Mouse (Mus musculus) heart, embryonic 12.5 days (tissue): Measurements from ENCODE around the gene Acsl4. TPM values are rescaled to one million over a fixed set of nuclear protein-coding genes. Genes with fewer than 3 reads are reported as not detected.

Experiments
- ATAC-seq: fragments of 200-750 bp; cut with Nextera tagmentation; 2 replicates; pipeline ENCODE4 v1.8.0; 2017; ENCODE audit warnings: moderate TSS enrichment, moderate library complexity; ENCODE audit not compliant: insufficient number of reproducible peaks, low FRiP score
- H3K27ac ChIP-seq: fragments of 300-500 bp; sonication (generic); 2 replicates; pipeline ENCODE4 v1.5.1; 2016; ENCODE audit warnings: mild to moderate bottlenecking, moderate library complexity; ENCODE audit not compliant: poor library complexity, severe bottlenecking
- H3K27me3 ChIP-seq: fragments of 300-500 bp; sonication (generic); replicated peaks from 2 replicates; pipeline ENCODE4 v1.6.1; 2016; ENCODE audit warnings: mild to moderate bottlenecking, moderate library complexity
- H3K36me3 ChIP-seq: fragments of 300-500 bp; sonication (generic); 2 replicates; pipeline ENCODE4 v1.6.1; 2016; ENCODE audit warnings: mild to moderate bottlenecking, moderate library complexity
- H3K4me1 ChIP-seq: fragments of 300-500 bp; sonication (generic); replicated peaks from 2 replicates; pipeline ENCODE4 v1.6.1; 2016; ENCODE audit warnings: mild to moderate bottlenecking
- H3K4me2 ChIP-seq: fragments of 300-500 bp; sonication (generic); 2 replicates; pipeline ENCODE4 v1.6.1; 2016; ENCODE audit warnings: mild to moderate bottlenecking, moderate library complexity
- H3K4me3 ChIP-seq: fragments of 300-500 bp; sonication (generic); 2 replicates; pipeline ENCODE4 v1.5.1; 2016; ENCODE audit warnings: mild to moderate bottlenecking
- H3K9ac ChIP-seq: fragments of 300-500 bp; sonication (generic); 2 replicates; pipeline ENCODE4 v1.6.1; 2016; ENCODE audit warnings: mild to moderate bottlenecking, moderate library complexity
- H3K9me3 ChIP-seq: fragments of 300-500 bp; sonication (generic); replicated peaks from 2 replicates; pipeline ENCODE4 v1.6.1; 2016; ENCODE audit warnings: mild to moderate bottlenecking, moderate library complexity
- WGBS: fragments of 180-500 bp; shearing (Covaris S2); methylation state at CpG from one replicate; pipeline ENCODE4 v1.1.7; 2016; 5-methylcytosine and 5-hydroxymethylcytosine counted together
- polyA plus RNA-seq: library from polyadenylated mRNA; unstranded; fragments of >200 nt; fragmentation: Nextera tagmentation; extraction: Ambion mirVana; gene quantifications from 2 replicates; pipeline ENCODE4 v1.2.1, GENCODE M21; 2016

Gene Acsl4
- polyA plus RNA-seq = 22.5 and 23.0 TPM in 2 replicates

DNA sequence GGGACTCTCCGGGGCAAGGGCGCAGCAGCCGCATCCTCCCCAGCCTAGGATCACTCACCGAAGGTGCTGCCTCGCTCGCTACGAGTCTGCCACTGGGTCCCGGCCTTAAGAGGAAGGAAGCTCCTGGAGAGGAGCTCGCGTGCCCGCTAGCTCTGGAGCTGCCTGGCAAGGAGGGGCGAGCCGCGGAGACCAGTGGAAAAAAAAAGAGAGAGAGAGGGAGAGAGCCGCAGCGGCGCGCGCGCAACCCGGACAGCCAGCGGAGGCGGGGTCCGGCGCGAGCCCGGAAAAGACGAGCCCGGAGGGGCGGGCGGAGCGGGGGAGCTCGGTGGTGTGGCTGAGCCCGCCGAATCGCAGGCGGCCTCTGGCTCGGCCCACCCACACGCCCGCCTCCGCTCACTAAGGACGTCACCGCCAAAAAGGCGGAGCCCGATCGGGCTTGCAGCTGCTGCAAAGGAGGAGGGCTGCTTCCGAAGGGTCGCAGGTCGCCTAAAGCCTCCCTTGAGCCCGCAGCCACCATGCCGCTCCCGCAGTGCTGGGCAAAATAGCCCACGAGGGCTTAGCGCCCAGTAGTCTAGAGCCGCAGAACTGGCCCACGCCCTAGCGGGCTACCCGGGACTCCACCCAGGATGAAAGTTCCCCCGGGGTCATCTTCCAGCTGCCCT is at the start of gene Acsl4:
Acsl4 (minus strand) TSS at position 289 of the 662 bp plus-strand sequence.
- Histone ChIP-seq H3K36me3 (no peaks in the 10 kb centered on the region), H3K9ac (peak within 1 kb of the TSS; percentile 90), H3K9me3 (no peaks in the 10 kb centered on the region), H3K4me3 (peak within 1 kb of the TSS; percentile 75), H3K27me3 (peaks cover 7% of the 10 kb centered on the region), H3K27ac (peak within 1 kb of the TSS; percentile 88), H3K4me1 (no peaks in the 10 kb centered on the region), H3K4me2 (peak within 1 kb of the TSS; percentile 66)
- WGBS = 8% methylated on average over 59 of the region's 59 CpGs
- ATAC-seq = peak; percentile 98

DNA sequence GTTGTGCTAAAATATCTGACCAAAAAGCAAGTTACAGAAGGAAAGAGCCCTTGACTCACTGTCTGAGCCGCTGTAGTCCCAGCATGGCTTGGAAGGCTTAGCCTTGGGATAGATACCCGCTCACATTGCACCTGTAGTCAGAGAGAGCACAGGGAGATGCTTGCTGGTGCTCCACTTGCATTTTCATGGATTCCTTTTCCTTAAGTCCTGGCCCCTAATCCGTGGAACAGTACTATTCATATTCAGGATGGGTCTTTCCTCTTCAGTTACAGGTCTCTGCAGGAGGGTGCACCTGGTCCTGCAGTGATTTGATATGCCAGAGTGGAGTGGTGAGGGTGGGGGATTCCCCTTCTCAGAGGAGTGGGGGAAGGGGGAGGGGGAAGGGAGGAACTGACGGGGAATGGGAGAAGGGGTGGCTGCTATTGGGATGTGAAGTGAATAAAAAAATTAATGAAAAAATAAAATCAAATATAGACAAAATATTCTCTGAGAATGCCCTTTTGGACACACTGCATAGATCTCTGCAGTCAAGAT is 47.7 kb upstream of the Acsl4 start:
- WGBS = 45% methylated on average over 4 of the region's 4 CpGs
- Histone ChIP-seq H3K36me3 (no peaks in the 10 kb centered on the region), H3K9me3 (no peaks in the 10 kb centered on the region), H3K4me2 (no peak overlapping the region), H3K27ac (no peak overlapping the region), H3K9ac (no peak overlapping the region), H3K4me3 (no peak overlapping the region), H3K4me1 (no peaks in the 10 kb centered on the region), H3K27me3 (no peaks in the 10 kb centered on the region)
- ATAC-seq = no peak

DNA sequence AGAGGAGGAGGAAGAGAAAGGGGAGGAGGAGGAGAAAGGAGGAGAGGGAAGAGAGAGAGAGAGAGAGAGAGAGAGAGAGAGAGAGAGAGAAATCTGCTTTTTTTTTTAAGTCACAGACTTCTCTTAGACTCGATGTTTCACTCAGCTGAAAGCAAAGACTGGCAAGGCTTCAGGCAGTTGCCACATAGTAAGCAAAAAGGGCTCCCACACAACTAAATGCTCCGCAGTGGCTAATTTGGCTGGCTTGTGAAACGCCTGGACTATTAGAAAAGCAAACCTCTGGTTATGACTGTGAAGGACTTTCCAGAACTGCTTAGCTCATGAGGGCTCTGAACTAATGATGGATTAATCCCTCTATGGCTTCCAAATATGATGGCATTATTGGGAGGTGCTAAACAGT is 42.5 kb upstream of the Acsl4 start:
- Histone ChIP-seq H3K9me3 (no peaks in the 10 kb centered on the region), H3K4me3 (no peak overlapping the region), H3K27ac (no peak overlapping the region), H3K36me3 (no peaks in the 10 kb centered on the region), H3K27me3 (no peaks in the 10 kb centered on the region), H3K4me2 (no peak overlapping the region), H3K4me1 (no peaks in the 10 kb centered on the region), H3K9ac (no peak overlapping the region)
- 59% methylated on average over 3 of the region's 3 CpGs for WGBS
- no peak for ATAC-seq

DNA sequence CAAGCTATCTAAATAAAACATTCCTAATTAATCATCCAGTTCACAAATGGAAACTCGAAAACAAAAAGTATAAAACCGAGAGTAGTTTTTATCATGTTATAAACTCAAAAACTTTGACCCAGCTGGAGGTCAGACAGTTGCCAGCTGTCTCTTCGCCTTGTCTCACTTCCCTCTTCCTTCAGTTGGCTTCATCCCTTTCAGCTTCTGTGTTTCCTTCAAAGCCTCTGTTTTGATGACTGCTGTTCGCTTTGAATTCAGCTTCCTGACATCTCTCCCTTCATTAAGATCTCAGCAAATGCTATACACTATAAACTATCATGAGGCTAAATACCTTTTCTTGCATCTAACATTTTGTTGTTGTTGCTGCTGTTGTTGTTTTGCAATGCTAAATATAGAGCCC is 36.8 kb upstream of the Acsl4 start:
- ATAC-seq = no peak
- Histone ChIP-seq H3K4me1 (no peaks in the 10 kb centered on the region), H3K36me3 (no peaks in the 10 kb centered on the region), H3K27ac (no peak overlapping the region), H3K9ac (no peak overlapping the region), H3K4me2 (no peak overlapping the region), H3K27me3 (no peaks in the 10 kb centered on the region), H3K9me3 (no peaks in the 10 kb centered on the region), H3K4me3 (no peak overlapping the region)
- 53% methylated on average over 4 of the region's 4 CpGs for WGBS

DNA sequence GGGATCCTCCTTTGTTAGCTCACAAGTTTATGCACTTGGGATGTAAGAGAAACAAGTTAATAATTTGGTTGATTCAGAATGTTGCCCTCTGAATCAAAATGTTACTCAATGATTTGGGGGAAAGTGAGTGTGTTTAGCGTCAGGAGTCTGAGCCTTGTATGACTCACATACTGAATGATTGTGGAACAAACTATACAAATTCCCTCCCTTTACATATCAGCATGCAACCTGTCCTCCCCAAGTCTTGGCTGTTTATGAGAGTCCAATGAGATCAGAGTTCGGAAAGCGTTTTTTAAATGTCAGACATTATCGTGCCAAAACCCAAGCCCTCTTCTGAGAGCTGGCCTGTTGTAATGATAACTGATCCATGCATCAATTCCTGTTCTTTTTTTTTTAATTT is 36.3 kb upstream of the Acsl4 start:
- no peak overlapping the region for H3K4me2 ChIP-seq
- no peak overlapping the region for H3K4me3 ChIP-seq
- H3K36me3 ChIP-seq = no peaks in the 10 kb centered on the region
- H3K27me3 ChIP-seq = no peaks in the 10 kb centered on the region
- no peaks in the 10 kb centered on the region for H3K4me1 ChIP-seq
- no peak for ATAC-seq
- no peak overlapping the region for H3K27ac ChIP-seq
- 68% methylated on average over 4 of the region's 4 CpGs for WGBS
- no peaks in the 10 kb centered on the region for H3K9me3 ChIP-seq
- H3K9ac ChIP-seq = no peak overlapping the region

DNA sequence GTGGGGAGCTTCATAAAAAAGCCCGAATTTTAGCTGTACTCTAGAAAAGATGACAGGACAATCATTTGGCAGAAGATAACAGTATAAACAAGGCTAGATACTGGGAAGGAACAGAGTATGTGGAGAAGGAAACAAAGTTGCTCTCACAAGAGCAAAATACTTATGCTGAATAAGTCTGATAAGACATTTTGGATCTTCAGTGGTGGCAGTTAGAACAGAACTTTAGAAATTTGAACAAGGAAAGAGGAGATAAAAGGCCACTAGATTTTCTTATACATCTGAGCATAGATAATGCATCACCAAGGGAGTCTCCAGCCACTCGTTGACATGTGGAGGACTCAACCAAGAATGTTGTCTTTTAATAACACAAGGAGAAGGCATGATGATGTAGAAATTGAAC is 23.5 kb upstream of the Acsl4 start:
- Histone ChIP-seq H3K9ac (no peak overlapping the region), H3K27me3 (no peaks in the 10 kb centered on the region), H3K4me2 (no peak overlapping the region), H3K36me3 (no peaks in the 10 kb centered on the region), H3K9me3 (no peaks in the 10 kb centered on the region), H3K4me1 (no peaks in the 10 kb centered on the region), H3K27ac (no peak overlapping the region), H3K4me3 (no peak overlapping the region)
- 57% methylated on average over 2 of the region's 2 CpGs for WGBS
- ATAC-seq = no peak

DNA sequence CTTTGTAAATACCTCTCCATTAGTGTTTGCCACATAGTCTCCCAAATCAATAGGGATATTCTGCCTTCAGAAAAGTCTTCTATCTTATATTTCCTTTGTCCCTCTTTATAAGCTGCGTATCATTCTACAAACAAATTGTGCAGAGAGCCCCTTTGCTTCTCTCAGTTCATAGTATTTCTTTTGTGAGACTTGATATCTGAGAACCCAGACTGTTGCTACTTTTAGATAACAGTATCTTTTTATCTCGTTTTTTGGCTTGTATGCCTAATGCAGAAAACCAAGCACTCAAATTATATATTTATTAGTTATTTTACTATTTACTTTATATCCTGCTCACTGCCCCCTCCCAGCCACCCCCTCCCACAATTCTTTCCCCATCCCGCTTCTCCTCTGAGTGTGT is 19.7 kb upstream of the Acsl4 start:
- WGBS = 63% methylated on average over 3 of the region's 3 CpGs
- Histone ChIP-seq H3K4me2 (no peak overlapping the region), H3K27ac (no peak overlapping the region), H3K9me3 (no peaks in the 10 kb centered on the region), H3K36me3 (no peaks in the 10 kb centered on the region), H3K4me1 (no peaks in the 10 kb centered on the region), H3K27me3 (no peaks in the 10 kb centered on the region), H3K4me3 (no peak overlapping the region), H3K9ac (no peak overlapping the region)
- no peak for ATAC-seq

DNA sequence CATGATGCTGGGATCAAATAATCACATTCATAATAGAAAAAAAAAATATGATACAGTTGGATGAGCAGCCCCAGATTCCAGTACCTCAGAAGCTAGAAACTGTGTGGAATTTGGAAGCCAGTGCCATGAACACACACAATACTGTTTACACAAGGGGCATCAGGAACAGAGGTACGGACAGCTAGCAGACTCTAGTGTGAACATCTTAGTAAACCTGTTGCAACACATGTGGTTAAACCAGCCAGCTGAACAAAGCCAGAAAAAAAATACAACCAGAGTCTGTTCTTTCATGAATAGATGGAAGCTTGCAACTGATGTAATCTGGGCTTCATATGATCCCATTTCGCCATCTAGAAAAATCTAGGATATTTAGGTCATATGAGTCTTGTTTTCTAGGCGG is 19.0 kb upstream of the Acsl4 start:
- Histone ChIP-seq H3K27me3 (no peaks in the 10 kb centered on the region), H3K36me3 (no peaks in the 10 kb centered on the region), H3K4me1 (no peaks in the 10 kb centered on the region), H3K4me2 (no peak overlapping the region), H3K27ac (no peak overlapping the region), H3K4me3 (no peak overlapping the region), H3K9me3 (no peaks in the 10 kb centered on the region), H3K9ac (no peak overlapping the region)
- no peak for ATAC-seq
- WGBS = 80% methylated on average over 3 of the region's 3 CpGs

DNA sequence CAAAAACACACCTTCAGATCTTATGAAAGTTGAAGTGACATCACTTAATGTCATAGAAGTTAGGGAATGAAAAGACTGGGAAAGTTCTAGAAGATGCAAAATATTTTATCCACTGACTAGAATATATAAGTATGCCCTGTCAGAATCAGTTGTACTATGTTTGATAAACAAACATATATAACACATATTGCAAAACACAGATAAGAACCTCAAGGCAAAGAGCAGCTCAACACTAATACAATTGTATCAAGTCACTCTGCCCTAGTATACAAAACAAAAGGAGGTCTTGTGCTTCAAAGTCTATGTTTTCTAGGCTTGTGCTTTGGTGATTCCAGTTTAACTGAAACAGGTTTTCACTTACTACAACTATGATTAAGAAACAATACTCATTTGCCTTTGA is 12.8 kb upstream of the Acsl4 start:
- Histone ChIP-seq H3K27me3 (no peaks in the 10 kb centered on the region), H3K27ac (no peak overlapping the region), H3K4me2 (no peak overlapping the region), H3K9ac (no peak overlapping the region), H3K36me3 (no peaks in the 10 kb centered on the region), H3K4me1 (no peaks in the 10 kb centered on the region), H3K4me3 (no peak overlapping the region), H3K9me3 (no peaks in the 10 kb centered on the region)
- ATAC-seq = no peak

DNA sequence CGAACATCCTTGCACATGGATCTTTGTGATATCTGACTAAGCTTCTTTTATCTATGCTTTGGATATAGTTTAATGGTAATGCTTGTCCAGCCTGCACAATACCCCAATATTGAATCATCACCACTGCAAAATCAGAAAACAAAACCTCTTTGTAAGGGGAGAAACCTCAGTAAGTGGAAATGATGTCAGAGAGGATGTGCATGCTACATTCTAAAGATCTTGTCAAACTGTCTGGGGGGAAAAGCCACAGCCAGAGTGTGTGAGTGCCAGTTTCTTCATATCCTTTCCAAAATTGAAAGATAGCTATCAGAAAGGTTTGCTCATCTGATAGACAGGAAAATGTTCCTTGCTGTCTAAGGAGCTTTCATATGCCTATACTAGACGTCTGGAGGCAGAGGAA is 8.3 kb upstream of the Acsl4 start:
- no peak overlapping the region for H3K4me2 ChIP-seq
- no peak overlapping the region for H3K27ac ChIP-seq
- no peaks in the 10 kb centered on the region for H3K27me3 ChIP-seq
- H3K9ac ChIP-seq = no peak overlapping the region
- no peaks in the 10 kb centered on the region for H3K36me3 ChIP-seq
- no peaks in the 10 kb centered on the region for H3K4me1 ChIP-seq
- 50% methylated on average over 2 of the region's 2 CpGs for WGBS
- H3K4me3 ChIP-seq = no peak overlapping the region
- no peaks in the 10 kb centered on the region for H3K9me3 ChIP-seq
- ATAC-seq = no peak

DNA sequence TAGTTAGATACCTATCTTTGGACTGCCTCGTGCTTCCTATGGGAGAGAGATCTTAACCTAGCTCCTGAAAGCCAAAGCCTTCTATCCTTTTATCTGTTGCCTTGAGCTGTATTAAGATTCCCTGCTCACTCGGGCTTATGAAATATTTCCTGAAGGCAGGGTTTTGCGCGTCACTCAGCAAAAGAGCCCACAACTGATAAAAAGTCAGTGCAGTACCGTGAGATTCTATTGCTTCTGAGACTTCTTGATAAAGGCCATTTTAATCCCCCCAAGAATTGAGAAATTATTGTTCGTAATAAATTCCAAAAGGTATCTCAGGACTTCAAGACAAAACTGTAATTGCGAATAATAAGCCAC is 552 bp upstream of the Acsl4 start:
- Histone ChIP-seq H3K27ac (peak overlapping the region; percentile 67; the same call in 1 of the 2 replicates), H3K9ac (peak overlapping the region; percentile 81), H3K4me3 (peak overlapping the region; percentile 75), H3K27me3 (peaks cover 7% of the 10 kb centered on the region), H3K4me2 (peak overlapping the region; percentile 66), H3K9me3 (no peaks in the 10 kb centered on the region), H3K4me1 (no peaks in the 10 kb centered on the region), H3K36me3 (no peaks in the 10 kb centered on the region)
- ATAC-seq = no peak
- 30% methylated on average over 7 of the region's 7 CpGs for WGBS

DNA sequence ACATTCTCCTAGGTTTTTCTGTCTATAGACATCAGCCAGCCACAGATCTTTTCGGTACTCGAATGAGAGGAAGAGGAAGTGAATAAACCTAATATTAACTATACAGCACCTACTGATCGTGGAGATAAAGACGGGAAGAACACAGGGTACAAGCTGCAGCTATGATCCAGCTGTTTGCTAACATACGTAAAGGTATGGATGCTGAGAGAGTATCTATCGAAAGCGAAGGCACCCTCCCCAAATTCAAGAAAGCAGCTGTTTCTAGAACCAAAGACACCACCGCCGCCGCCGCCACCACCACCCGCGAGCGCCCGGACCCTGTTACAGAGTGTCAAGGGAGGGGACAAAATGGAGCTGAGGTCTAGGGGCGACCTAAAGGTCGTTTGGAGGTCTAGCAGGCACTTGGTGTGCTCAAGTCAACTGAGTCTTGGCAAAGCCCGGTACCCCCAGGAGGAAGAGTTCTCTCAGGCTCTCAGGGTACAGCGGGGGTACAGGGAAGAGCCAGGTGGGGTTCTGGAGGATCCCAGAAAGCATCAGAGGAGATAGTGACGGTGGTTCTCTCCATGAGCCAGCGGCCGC is 665 bp downstream of the Acsl4 start:
- H3K27me3 ChIP-seq = peaks cover 7% of the 10 kb centered on the region
- WGBS = 14% methylated on average over 22 of the region's 22 CpGs
- peak overlapping the region; percentile 88 for H3K27ac ChIP-seq
- no peaks in the 10 kb centered on the region for H3K4me1 ChIP-seq
- H3K36me3 ChIP-seq = no peaks in the 10 kb centered on the region
- ATAC-seq = peak; percentile 40
- H3K4me3 ChIP-seq = peak overlapping the region; percentile 75
- peak overlapping the region; percentile 90 for H3K9ac ChIP-seq
- no peaks in the 10 kb centered on the region for H3K9me3 ChIP-seq
- peak overlapping the region; percentile 60 for H3K4me2 ChIP-seq
